In genomic region chr9:65776137-65776872, GRCm38 (mm10) we compare ENCODE assay signal across 10 mouse cellular contexts. TPM values are rescaled to one million over a fixed set of nuclear protein-coding genes. Genes with fewer than 3 reads are reported as not detected.
DNase-seq lines count a peak whose midpoint lies in the region; ATAC-seq and TF ChIP-seq lines count a peak whose summit lies in the region.
"Had no signal": no experiment of that assay in that cellular context is flagged by ENCODE, and none has a peak within 500 bp of the region (broad histone marks: within the 10 kb centered on the region; RNA-seq: fewer than 3 reads in every experiment).

No protein-coding gene starts in this region.

- no peak for TF ChIP-seq CTCF in forebrain, postnatal 0 days (IDR thresholded peaks at IDR 0.05; ENCODE audit: low read depth)
- no peak for TF ChIP-seq CTCF in liver, adult 2 months (IDR thresholded peaks at IDR 0.05; ENCODE audit: low read depth, low read length)

- H3K4me3 ChIP-seq in forebrain, embryonic 10.5 days, result no peak overlapping the region
- H3K4me3 ChIP-seq in forebrain, postnatal 0 days (ENCODE audit: low read depth, low read length), result no peak overlapping the region
- no peak overlapping the region for H3K4me3 ChIP-seq in liver, adult 2 months (ENCODE audit: insufficient read depth, low read depth, low read length)
- H3K4me3 ChIP-seq: midbrain, embryonic 15.5 days had no signal

- no peak overlapping the region for H3K9ac ChIP-seq in forebrain, postnatal 0 days
- no peak overlapping the region for H3K9ac ChIP-seq in liver, adult 2 months (ENCODE audit: low read depth, low read length)
- H3K9ac ChIP-seq: midbrain, embryonic 15.5 days had no signal

- no peak for TF ChIP-seq POLR2A in liver, adult 2 months (IDR thresholded peaks at IDR 0.05; ENCODE audit: extremely low read depth, insufficient read depth, low read length)

- H3K79me2 ChIP-seq in liver, adult 2 months (ENCODE audit: control insufficient read depth, insufficient read depth, low read length), result peaks cover 21% of the 10 kb centered on the region; the same call in 1 of the 2 replicates

- peaks cover 33% of the 10 kb centered on the region for H3K4me1 ChIP-seq in forebrain, embryonic 10.5 days
- no peaks in the 10 kb centered on the region; the same call in 1 of the 2 replicates for H3K4me1 ChIP-seq in forebrain, postnatal 0 days (ENCODE audit: insufficient read depth)
- peaks cover 15% of the 10 kb centered on the region for H3K4me1 ChIP-seq in liver, adult 2 months (ENCODE audit: control insufficient read depth, insufficient read depth, low read length)

- 12% methylated on average over 8 of the region's 8 CpGs for WGBS in forebrain, embryonic 10.5 days
- WGBS in forebrain, postnatal 0 days, result 17% methylated on average over 8 of the region's 8 CpGs
- 16% methylated on average over 8 of the region's 8 CpGs for WGBS in liver, adult 2 months

- no peak overlapping the region for H3K4me2 ChIP-seq in forebrain, postnatal 0 days (ENCODE audit: low read depth)
- H3K4me2 ChIP-seq: midbrain, embryonic 15.5 days had no signal

- H3K9me3 ChIP-seq in forebrain, embryonic 10.5 days, result peaks cover 5% of the 10 kb centered on the region; the same call in 1 of the 2 replicates
- H3K9me3 ChIP-seq in forebrain, postnatal 0 days (ENCODE audit: low read length), result no peaks in the 10 kb centered on the region
- H3K9me3 ChIP-seq: midbrain, embryonic 15.5 days had no signal

- ATAC-seq in forebrain, postnatal 0 days, result no peak
- no peak for ATAC-seq in CD4-positive, CD25-positive, alpha-beta regulatory T cell, adult 4 months
- ATAC-seq: hindbrain, postnatal 0 days; midbrain, embryonic 15.5 days had no signal

- peak overlapping the region; percentile 46; the same call in 1 of the 2 replicates for H3K27ac ChIP-seq in forebrain, embryonic 10.5 days
- H3K27ac ChIP-seq in forebrain, postnatal 0 days (ENCODE audit: low read depth, low read length), result no peak overlapping the region
- peak overlapping the region; percentile 17; the same call in 1 of the 2 replicates for H3K27ac ChIP-seq in liver, adult 2 months (replicated peaks; ENCODE audit: insufficient read depth, low read depth, low read length)
- H3K27ac ChIP-seq: hindbrain, postnatal 0 days; midbrain, embryonic 15.5 days had no signal

- peaks cover 35% of the 10 kb centered on the region for H3K36me3 ChIP-seq in forebrain, embryonic 10.5 days (replicated peaks)
- H3K36me3 ChIP-seq in forebrain, postnatal 0 days (ENCODE audit: insufficient read depth), result no peaks in the 10 kb centered on the region
- no peaks in the 10 kb centered on the region for H3K36me3 ChIP-seq in liver, adult 2 months (ENCODE audit: control insufficient read depth, insufficient read depth, low read length)
- H3K36me3 ChIP-seq: midbrain, embryonic 15.5 days had no signal

- DNase-seq in forebrain, embryonic 10.5 days (ENCODE audit: extremely low spot score, low spot score), result no peak
- no peak for DNase-seq in forebrain, postnatal 0 days
- peak; percentile 29 for DNase-seq in testis, postnatal 14 days (ENCODE audit: low spot score)
- no peak for DNase-seq in testis, postnatal 10 days (ENCODE audit: low spot score)
- DNase-seq in liver, adult 2 months (ENCODE audit: extremely low read depth, low read depth, low spot score), result peak; percentile 78
- peak; percentile 71 for DNase-seq in yolk sac, embryonic 10.5 days (ENCODE audit: low spot score)
- DNase-seq in urinary bladder, postnatal 36 days (ENCODE audit: low spot score in 2 of 2), result no peak

- no peaks in the 10 kb centered on the region for H3K27me3 ChIP-seq in forebrain, embryonic 10.5 days (ENCODE audit: poor library complexity, severe bottlenecking)
- no peaks in the 10 kb centered on the region for H3K27me3 ChIP-seq in forebrain, postnatal 0 days (ENCODE audit: insufficient read depth, low read length)
- no peaks in the 10 kb centered on the region for H3K27me3 ChIP-seq in liver, adult 2 months (ENCODE audit: control insufficient read depth, insufficient read depth, low read length)
- H3K27me3 ChIP-seq: midbrain, embryonic 15.5 days had no signal

RNA-seq across cellular contexts. Expression of gene Zfp609, which starts 51.1 kb away (rescaled TPM):
- 8.2 and 8.3 TPM in 2 replicates for polyA plus RNA-seq in forebrain, embryonic 10.5 days (2016; fragmentation: Nextera tagmentation; extraction: Ambion mirVana)
- total RNA-seq in forebrain, postnatal 0 days (2014; rRNA removed), result 9.8 and 9.9 TPM in 2 replicates
- 3.8 and 5.0 TPM in 2 replicates for polyA plus RNA-seq in forebrain, postnatal 0 days (2015; fragmentation: Nextera tagmentation; extraction: Ambion mirVana)
- total RNA-seq in liver, adult 2 months (2014; rRNA removed), result 2.8 and 4.4 TPM in 2 replicates
- polyA plus RNA-seq in liver, adult 2 months (2012; rRNA removed), result 4.4 TPM in 2 replicates
- polyA plus RNA-seq in CD4-positive, CD25-positive, alpha-beta regulatory T cell, adult 4 months (2017; shearing (Covaris generic)), result 1 to 10 TPM; 2.7 TPM

Comparison
In these comparisons a context has a peak if more than half of its experiments do, and no peak if none do; other contexts are left out.
1. DNase-seq: peak in testis, postnatal 14 days (single experiment), liver, adult 2 months (single experiment) and yolk sac, embryonic 10.5 days (single experiment); none in forebrain, embryonic 10.5 days (single experiment), forebrain, postnatal 0 days (single experiment), testis, postnatal 10 days (single experiment) and urinary bladder, postnatal 36 days (0 of 2).